9 mouse cellular contexts compared by ENCODE assay signal in the genomic region with DNA sequence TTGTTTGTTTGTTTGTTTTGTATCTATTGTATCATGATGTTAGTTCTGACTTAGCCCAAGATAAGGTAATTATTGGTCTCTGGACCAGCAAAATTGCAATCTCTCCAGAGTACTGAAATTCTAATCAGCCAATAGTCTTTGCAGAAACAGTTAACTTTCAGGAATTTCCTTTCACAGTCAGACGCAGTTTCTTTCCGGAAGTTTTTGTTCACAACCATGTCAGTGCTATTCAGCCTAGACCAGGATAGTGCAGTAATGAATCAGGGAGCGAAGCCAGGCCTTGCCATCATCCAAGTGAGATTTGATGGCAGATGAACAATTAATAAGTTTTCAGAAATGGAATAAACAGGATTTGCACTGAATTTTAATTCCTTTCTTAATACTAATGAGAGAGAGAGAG. TPM values are rescaled to one million over a fixed set of nuclear protein-coding genes. Genes with fewer than 3 reads are reported as not detected.
A peak's percentile ranks its signal among the peaks of the same experiment; 100 is the strongest.
DNase-seq lines count a peak whose midpoint lies in the region; ATAC-seq and TF ChIP-seq lines count a peak whose summit lies in the region.
"Had no signal": no experiment of that assay in that cellular context is flagged by ENCODE, and none has a peak within 500 bp of the region (broad histone marks: within the 10 kb centered on the region; RNA-seq: fewer than 3 reads in every experiment).

No protein-coding gene starts in this region.

- intact Hi-C loops in heart, adult 2 months (cut with DNase I), result loop anchor here (5.0 to 10.0 kb wide), 2 partner anchors 135 to 257 kb away; no protein-coding TSS in a partner anchor
- intact Hi-C loops in left cerebral cortex, postnatal 10 days (cut with DNase I), result no loop called here

- peak overlapping the region; percentile 97 for H3K27ac ChIP-seq in heart, adult 2 months
- H3K27ac ChIP-seq in embryonic facial prominence, embryonic 10.5 days (replicated peaks), result no peak overlapping the region
- peak overlapping the region; percentile 93; the same call in 1 of the 2 replicates for H3K27ac ChIP-seq in hindbrain, postnatal 0 days

- H3K4me1 ChIP-seq in heart, adult 2 months (ENCODE audit: control insufficient read depth, insufficient read depth, low read length), result no peaks in the 10 kb centered on the region; the same call in 1 of the 2 replicates
- H3K4me1 ChIP-seq in embryonic facial prominence, embryonic 10.5 days, result peaks cover 3% of the 10 kb centered on the region; the same call in 1 of the 2 replicates
- H3K4me1 ChIP-seq in hindbrain, postnatal 0 days (ENCODE audit: insufficient read depth, low read length), result no peaks in the 10 kb centered on the region

- TF ChIP-seq EP300 in heart, adult 2 months (IDR thresholded peaks at IDR 0.05; ENCODE audit: insufficient read depth, low read depth, low read length), result no peak

- no peaks in the 10 kb centered on the region for H3K9me3 ChIP-seq in embryonic facial prominence, embryonic 10.5 days
- H3K9me3 ChIP-seq in hindbrain, postnatal 0 days (ENCODE audit: low read length), result no peaks in the 10 kb centered on the region

- H3K79me2 ChIP-seq in heart, adult 2 months (replicated peaks; ENCODE audit: control insufficient read depth, insufficient read depth, low read length), result no peaks in the 10 kb centered on the region

- no peak for ATAC-seq in hindbrain, postnatal 0 days
- ATAC-seq in inflammation-experienced regulatory T-cells, adult 6 months, result no peak

- peaks cover 18% of the 10 kb centered on the region for H3K36me3 ChIP-seq in heart, adult 2 months (ENCODE audit: control insufficient read depth, insufficient read depth, low read length)
- H3K36me3 ChIP-seq in embryonic facial prominence, embryonic 10.5 days (replicated peaks), result peaks cover 18% of the 10 kb centered on the region
- H3K36me3 ChIP-seq in hindbrain, postnatal 0 days (ENCODE audit: insufficient read depth, low read length), result no peaks in the 10 kb centered on the region

- H3K4me3 ChIP-seq in heart, adult 2 months, result peak overlapping the region; percentile 85
- peak overlapping the region; percentile 70 for H3K4me3 ChIP-seq in embryonic facial prominence, embryonic 10.5 days
- peak overlapping the region; percentile 62; the same call in 1 of the 2 replicates for H3K4me3 ChIP-seq in hindbrain, postnatal 0 days (ENCODE audit: low read length)

- TF ChIP-seq CTCF in heart, adult 2 months (IDR thresholded peaks at IDR 0.05), result no peak
- no peak for TF ChIP-seq CTCF in hindbrain, postnatal 0 days (IDR thresholded peaks at IDR 0.05; ENCODE audit: low read depth)

- no peak for DNase-seq in heart, adult 2 months
- DNase-seq in heart, postnatal 4 days, result no peak
- no peak for DNase-seq in embryonic facial prominence, embryonic 10.5 days (ENCODE audit: low spot score)
- DNase-seq in hindbrain, postnatal 0 days (ENCODE audit: low spot score), result peak; percentile 1
- DNase-seq in lung, postnatal 36 days, result peak; percentile 14
- DNase-seq in left cerebral cortex, postnatal 10 days (ENCODE audit: extremely low spot score in 1 of 2, low spot score in 2 of 2), result no peak
- no peak for DNase-seq in gastrocnemius, postnatal 25 days

- peak overlapping the region; percentile 38; the same call in 1 of the 2 replicates for H3K9ac ChIP-seq in heart, adult 2 months (ENCODE audit: low read depth, low read length)
- H3K9ac ChIP-seq in hindbrain, postnatal 0 days (replicated peaks; ENCODE audit: low read length), result no peak overlapping the region

- TF ChIP-seq POLR2A in heart, adult 2 months (IDR thresholded peaks at IDR 0.05; ENCODE audit: insufficient read depth, low read depth, low read length), result no peak

- peak overlapping the region; percentile 64 for H3K4me2 ChIP-seq in hindbrain, postnatal 0 days (ENCODE audit: low read depth, low read length)

- H3K27me3 ChIP-seq in heart, adult 2 months (ENCODE audit: control insufficient read depth, insufficient read depth, low read length), result no peaks in the 10 kb centered on the region
- no peaks in the 10 kb centered on the region for H3K27me3 ChIP-seq in embryonic facial prominence, embryonic 10.5 days (replicated peaks; ENCODE audit: low read depth, poor library complexity, severe bottlenecking)
- H3K27me3 ChIP-seq in hindbrain, postnatal 0 days (ENCODE audit: insufficient read depth, low read length), result no peaks in the 10 kb centered on the region

- WGBS in heart, adult 2 months, result 29% methylated on average over 3 of the region's 3 CpGs
- WGBS in embryonic facial prominence, embryonic 10.5 days, result 69% methylated on average over 3 of the region's 3 CpGs
- 38% methylated on average over 3 of the region's 3 CpGs for WGBS in hindbrain, postnatal 0 days

RNA-seq across cellular contexts. Expression of gene Cr1l, which starts 0.7 kb away (rescaled TPM):
- total RNA-seq in heart, adult 2 months (2021), result 10 to 100 TPM; 63.3 to 64.7 TPM
- polyA plus RNA-seq in heart, adult 2 months (2012; rRNA removed), result 75.1 and 105 TPM in 2 replicates
- 10 to 100 TPM; 54.5 to 55.1 TPM for total RNA-seq in heart, postnatal 4 days (2021)
- 43.3 and 44.9 TPM in 2 replicates for polyA plus RNA-seq in embryonic facial prominence, embryonic 10.5 days (2016; fragmentation: Nextera tagmentation; extraction: Ambion mirVana)
- 57.1 and 59.2 TPM in 2 replicates for total RNA-seq in hindbrain, postnatal 0 days (2014; rRNA removed)
- 45.2 and 46.8 TPM in 2 replicates for polyA plus RNA-seq in hindbrain, postnatal 0 days (2015; fragmentation: Nextera tagmentation; extraction: Ambion mirVana)
- 10 to 100 TPM; 42.7 to 43.8 TPM for total RNA-seq in left cerebral cortex, postnatal 10 days (2021)
- 100 to 1,000 TPM; 148 to 184 (median 167) TPM for polyA plus RNA-seq in inflammation-experienced regulatory T-cells, adult 6 months (2017; shearing (Covaris generic))
- total RNA-seq in gastrocnemius, postnatal 25 days (2021), result 10 to 100 TPM; 33.3 to 40.0 TPM

RNA-seq across cellular contexts. Expression of gene Cd46, which starts 40.0 kb away (rescaled TPM):
- total RNA-seq in heart, adult 2 months (2021), result 1 to 10 TPM in 1 of 2 experiments, under 1 TPM in 1; 0.73 to 1.0 TPM
- polyA plus RNA-seq in heart, adult 2 months (2012; rRNA removed), result 0.66 and 1.2 TPM in 2 replicates
- total RNA-seq in heart, postnatal 4 days (2021), result 1 to 10 TPM; 1.6 to 1.7 TPM
- 0.78 and 0.98 TPM in 2 replicates for polyA plus RNA-seq in embryonic facial prominence, embryonic 10.5 days (2016; fragmentation: Nextera tagmentation; extraction: Ambion mirVana)
- total RNA-seq in hindbrain, postnatal 0 days (2014; rRNA removed), result 1.5 and 4.4 TPM in 2 replicates
- polyA plus RNA-seq in hindbrain, postnatal 0 days (2015; fragmentation: Nextera tagmentation; extraction: Ambion mirVana), result 1.00 and 1.0 TPM in 2 replicates
- 1 to 10 TPM; 5.9 TPM for total RNA-seq in left cerebral cortex, postnatal 10 days (2021)
- polyA plus RNA-seq in inflammation-experienced regulatory T-cells, adult 6 months (2017; shearing (Covaris generic)), result 1 to 10 TPM; 2.6 to 3.7 (median 3.6) TPM
- 1 to 10 TPM; 1.5 to 1.6 TPM for total RNA-seq in gastrocnemius, postnatal 25 days (2021)

RNA-seq across cellular contexts. Expression of gene Cr2, which starts 44.4 kb away (rescaled TPM):
- total RNA-seq in heart, adult 2 months (2021), result under 1 TPM; 0.26 to 0.75 TPM
- polyA plus RNA-seq in heart, adult 2 months (2012; rRNA removed), result 0.21 and 0.94 TPM in 2 replicates
- total RNA-seq in heart, postnatal 4 days (2021), result not detected
- polyA plus RNA-seq in embryonic facial prominence, embryonic 10.5 days (2016; fragmentation: Nextera tagmentation; extraction: Ambion mirVana), result 0.11 and 0.44 TPM in 2 replicates
- 0.79 and 3.7 TPM in 2 replicates for total RNA-seq in hindbrain, postnatal 0 days (2014; rRNA removed)
- polyA plus RNA-seq in hindbrain, postnatal 0 days (2015; fragmentation: Nextera tagmentation; extraction: Ambion mirVana), result 0.30 and 0.69 TPM in 2 replicates
- total RNA-seq in left cerebral cortex, postnatal 10 days (2021), result 1 to 10 TPM in 1 of 2 experiments, under 1 TPM in 1; 0.73 to 2.1 TPM
- 1 to 10 TPM; 2.9 to 4.4 (median 3.4) TPM for polyA plus RNA-seq in inflammation-experienced regulatory T-cells, adult 6 months (2017; shearing (Covaris generic))
- total RNA-seq in gastrocnemius, postnatal 25 days (2021), result not detected
- total RNA-seq: hematopoietic stem cell, adult 5-6 weeks had no signal

Comparison
In these comparisons a context has a peak if more than half of its experiments do, and no peak if none do; other contexts are left out.
1. DNase-seq: peak in hindbrain, postnatal 0 days (single experiment) and lung, postnatal 36 days (single experiment); none in heart, adult 2 months (0 of 2), heart, postnatal 4 days (single experiment), embryonic facial prominence, embryonic 10.5 days (single experiment), left cerebral cortex, postnatal 10 days (0 of 2) and gastrocnemius, postnatal 25 days (single experiment).
2. Peak in every context shown above with its lines, with median percentiles within 50 percentile points of each other: H3K4me3 ChIP-seq.